Mouse (Mus musculus) erythroblast, adult 5-6 weeks (primary cell): ENCODE data around the gene Atg4b. TPM values are rescaled to one million over a fixed set of nuclear protein-coding genes. Genes with fewer than 3 reads are reported as not detected.

ENCODE experiments used
- ATAC-seq: replicated peaks from 2 replicates; pipeline ENCODE4 v1.8.0; 2016; ENCODE audit warnings: moderate number of reproducible peaks, mild to moderate bottlenecking, moderate TSS enrichment, inconsistent platforms; ENCODE audit not compliant: poor library complexity, low FRiP score, severe bottlenecking
- total RNA-seq, 2 experiments: library from RNA; stranded (forward) in 1 of 2; stranded (reverse) in 1 of 2; fragments of 150-400 nt in 1 of 2; fragments of 200-764, 138-1000 nt in 1 of 2; gene quantifications; 2 replicates each; pipeline versions ENCODE4 v1.2.3 to v1.2.4; 2015 to 2017; ENCODE audit warnings: low replicate concordance in 2 of 2

Gene Atg4b
- total RNA-seq, 2 experiments from 2014 or later = 12.3 to 21.0 TPM

- ATAC-seq = peak; percentile 63
These were observed 3.4 kb downstream of the Atg4b start, which contains the start of gene Thap4 for GRCm38 (mm10) chr1:93754573-93755290. Gene Thap4, minus strand, starts transcription at chr1:93754864.

GRCm38 (mm10) chr1:93755291-93755610 is 4.0 kb downstream of the Atg4b start:
- ATAC-seq = no peak

GRCm38 (mm10) chr1:93755618-93756017 is 4.3 kb downstream of the Atg4b start:
- ATAC-seq = no peak

GRCm38 (mm10) chr1:93756154-93756553 is 4.9 kb downstream of the Atg4b start:
- ATAC-seq = peak; percentile 52

GRCm38 (mm10) chr1:93760076-93760475 is 8.8 kb downstream of the Atg4b start:
- no peak for ATAC-seq

- ATAC-seq = peak; percentile 89
These were observed 12.2 kb downstream of the Atg4b start for GRCm38 (mm10) chr1:93763531-93763930.

- ATAC-seq = no peak
These were observed 13.7 kb downstream of the Atg4b start for GRCm38 (mm10) chr1:93764871-93765591.

GRCm38 (mm10) chr1:93767600-93767999 is 16.3 kb downstream of the Atg4b start:
- ATAC-seq = no peak

- ATAC-seq = no peak
These were observed 18.6 kb downstream of the Atg4b start for GRCm38 (mm10) chr1:93769901-93770300.

GRCm38 (mm10) chr1:93776686-93777085 is 25.4 kb downstream of the Atg4b start:
- no peak for ATAC-seq

- ATAC-seq = no peak
These were observed 35.6 kb downstream of the Atg4b start for GRCm38 (mm10) chr1:93786912-93787311.

GRCm38 (mm10) chr1:93794526-93794925 is 43.2 kb downstream of the Atg4b start:
- no peak for ATAC-seq

- ATAC-seq = no peak
These were observed 44.6 kb downstream of the Atg4b start for GRCm38 (mm10) chr1:93795886-93796285.

- no peak for ATAC-seq
These were observed 49.6 kb downstream of the Atg4b start for GRCm38 (mm10) chr1:93800670-93801503.

GRCm38 (mm10) chr1:93801741-93802238 is 50.5 kb downstream of the Atg4b start, which contains the start of gene Dtymk:
Gene Dtymk, minus strand, starts transcription at chr1:93801934.
- ATAC-seq = peak; percentile 72

GRCm38 (mm10) chr1:93802771-93803170 is 51.5 kb downstream of the Atg4b start:
- 0 out of 2 replicates have a peak, but pooled peaks have one; percentile 4 for ATAC-seq

- peak; percentile 72 for ATAC-seq
These were observed 52.5 kb downstream of the Atg4b start, which contains the start of gene Ing5 for GRCm38 (mm10) chr1:93803556-93804507. Gene Ing5, plus strand, starts transcription at chr1:93803965.

- ATAC-seq = no peak
These were observed 53.5 kb downstream of the Atg4b start for GRCm38 (mm10) chr1:93804818-93805217.
